Mouse (Mus musculus): ENCODE measurements around the gene Zfp36. TPM values are rescaled to one million over a fixed set of nuclear protein-coding genes. Genes with fewer than 3 reads are reported as not detected.

The Zfp36 gene
- polyA plus RNA-seq, 1 experiment from 2014 or later: 2.6 TPM

DNA sequence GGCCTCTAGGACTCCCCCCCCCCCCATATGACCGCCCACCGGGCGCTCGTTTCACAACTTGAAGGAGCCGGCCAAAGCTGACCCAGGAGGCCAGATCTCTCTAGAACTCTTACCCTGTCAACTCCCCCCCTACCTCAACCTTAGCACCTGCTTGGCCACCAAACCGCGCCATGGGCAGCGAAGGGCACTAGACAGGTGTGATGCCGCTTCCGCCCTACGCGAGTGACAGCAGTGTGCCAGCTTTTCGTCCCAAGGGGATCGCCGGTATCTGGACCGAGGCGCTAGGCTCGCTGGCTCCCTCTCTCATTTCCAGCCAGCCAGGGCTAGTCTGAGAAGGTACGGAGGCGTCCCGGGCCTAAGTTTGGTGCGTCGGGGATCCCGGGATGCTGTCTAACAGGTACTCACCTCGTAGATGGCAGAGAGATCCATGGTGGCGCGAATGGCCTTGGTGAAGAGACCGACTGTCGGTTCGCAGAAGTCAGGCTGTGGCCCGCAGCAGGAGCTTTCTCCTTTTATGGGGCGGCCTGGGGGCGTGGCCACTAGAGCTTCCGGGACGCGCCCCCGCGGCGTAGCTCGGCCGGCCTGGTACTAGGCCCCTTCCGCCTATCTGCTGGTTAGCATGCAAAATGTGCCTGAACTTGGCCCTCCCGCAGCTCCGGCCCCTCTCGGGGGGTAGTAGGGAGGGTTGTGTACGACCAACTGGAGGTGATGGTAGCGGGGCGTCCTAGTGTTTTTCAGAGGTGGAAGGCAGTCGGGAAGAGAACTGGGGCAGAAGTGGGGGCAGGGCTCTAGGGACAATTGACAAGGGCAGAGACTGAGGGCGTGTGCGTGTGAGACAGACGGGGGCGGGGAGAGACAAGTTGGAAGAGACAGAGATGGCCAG, 1.0 kb downstream of the Zfp36 start:
- ATAC-seq (ENCODE audit: low read depth): peak; percentile 49; the same call in 1 of the 2 replicates
- WGBS: 2% methylated on average over 53 of the region's 53 CpGs
- H3K27ac ChIP-seq (ENCODE audit: low read depth, low read length): peak overlapping the region; percentile 66
- peak overlapping the region; percentile 50 for H3K4me3 ChIP-seq (ENCODE audit: low read depth, low read length)
- peak overlapping the region; percentile 63 for H3K9ac ChIP-seq (replicated peaks; ENCODE audit: low read depth, low read length)
- H3K4me2 ChIP-seq (ENCODE audit: low read depth, low read length): peak overlapping the region; percentile 73
- H3K27me3 ChIP-seq (ENCODE audit: control insufficient read depth, insufficient read depth, low read length): no peaks in the 10 kb centered on the region
- H3K9me3 ChIP-seq (ENCODE audit: control insufficient read depth, low read length): no peaks in the 10 kb centered on the region
- H3K36me3 ChIP-seq (ENCODE audit: control insufficient read depth, insufficient read depth, low read length): no peaks in the 10 kb centered on the region
- peaks cover 17% of the 10 kb centered on the region for H3K4me1 ChIP-seq (ENCODE audit: control insufficient read depth, insufficient read depth, low read length)

DNA sequence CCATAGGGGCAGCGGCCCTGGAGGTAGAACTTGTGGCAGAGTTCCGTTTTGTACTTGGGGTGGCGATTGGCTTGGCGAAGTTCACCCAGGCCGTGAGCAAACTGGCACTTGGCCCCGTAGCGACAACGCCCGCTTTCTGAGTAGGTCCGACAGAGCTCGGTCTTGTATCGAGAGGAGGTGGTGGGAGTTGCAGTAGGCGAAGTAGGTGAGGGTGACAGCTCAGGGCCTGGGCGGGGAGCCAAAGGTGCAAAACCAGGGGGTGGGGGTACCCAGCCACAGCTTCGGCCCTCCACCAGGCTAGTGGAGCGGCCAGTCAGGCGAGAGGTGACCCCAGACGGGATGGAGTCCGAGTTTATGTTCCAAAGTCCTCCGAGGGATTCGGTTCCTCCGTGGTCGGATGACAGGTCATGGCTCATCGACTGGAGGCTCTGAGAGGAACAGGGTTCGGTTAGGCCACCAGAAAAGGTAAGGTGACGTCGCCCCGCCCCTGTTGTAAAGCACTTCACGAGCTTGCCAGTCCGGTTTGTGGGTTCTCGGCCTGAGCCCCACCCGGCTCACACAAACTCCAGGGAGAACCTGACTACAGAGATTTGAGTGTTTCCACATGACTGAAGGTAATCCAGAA, 1.9 kb downstream of the Zfp36 start:
- Histone ChIP-seq H3K9ac (replicated peaks; ENCODE audit: low read depth, low read length) (peak overlapping the region; percentile 63), H3K9me3 (ENCODE audit: control insufficient read depth, low read length) (no peaks in the 10 kb centered on the region), H3K27me3 (ENCODE audit: control insufficient read depth, insufficient read depth, low read length) (no peaks in the 10 kb centered on the region), H3K4me1 (ENCODE audit: control insufficient read depth, insufficient read depth, low read length) (peaks cover 17% of the 10 kb centered on the region), H3K4me2 (ENCODE audit: low read depth, low read length) (peak overlapping the region; percentile 73), H3K36me3 (ENCODE audit: control insufficient read depth, insufficient read depth, low read length) (no peaks in the 10 kb centered on the region), H3K27ac (ENCODE audit: low read depth, low read length) (no peak overlapping the region), H3K4me3 (ENCODE audit: low read depth, low read length) (peak overlapping the region; percentile 50)
- WGBS: 46% methylated on average over 32 of the region's 32 CpGs
- ATAC-seq (ENCODE audit: low read depth): no peak

GRCm38 (mm10) chr7:28377190-28378065, 2.6 kb downstream of the Zfp36 start:
- no peak for ATAC-seq (ENCODE audit: low read depth)
- Histone ChIP-seq H3K9ac (replicated peaks; ENCODE audit: low read depth, low read length) (0 out of 2 replicates have a peak overlapping the region, but pooled peaks have one; percentile 37), H3K4me1 (ENCODE audit: control insufficient read depth, insufficient read depth, low read length) (peaks cover 17% of the 10 kb centered on the region), H3K4me2 (ENCODE audit: low read depth, low read length) (peak overlapping the region; percentile 73), H3K27ac (ENCODE audit: low read depth, low read length) (no peak overlapping the region), H3K27me3 (ENCODE audit: control insufficient read depth, insufficient read depth, low read length) (no peaks in the 10 kb centered on the region), H3K9me3 (ENCODE audit: control insufficient read depth, low read length) (no peaks in the 10 kb centered on the region), H3K36me3 (ENCODE audit: control insufficient read depth, insufficient read depth, low read length) (no peaks in the 10 kb centered on the region), H3K4me3 (ENCODE audit: low read depth, low read length) (peak overlapping the region; percentile 50)
- 73% methylated on average over 17 of the region's 18 CpGs for WGBS

- peak overlapping the region; percentile 33 for H3K4me3 ChIP-seq (ENCODE audit: low read depth, low read length)
- peaks cover 13% of the 10 kb centered on the region for H3K4me1 ChIP-seq (ENCODE audit: control insufficient read depth, insufficient read depth, low read length)
- WGBS: 5% methylated on average over 30 of the region's 30 CpGs
- peak overlapping the region; percentile 82 for H3K27ac ChIP-seq (ENCODE audit: low read depth, low read length)
- ATAC-seq (ENCODE audit: low read depth): no peak
- H3K9ac ChIP-seq (replicated peaks; ENCODE audit: low read depth, low read length): peak overlapping the region; percentile 55
- H3K36me3 ChIP-seq (ENCODE audit: control insufficient read depth, insufficient read depth, low read length): no peaks in the 10 kb centered on the region
- H3K4me2 ChIP-seq (ENCODE audit: low read depth, low read length): peak overlapping the region; percentile 73
- no peaks in the 10 kb centered on the region for H3K9me3 ChIP-seq (ENCODE audit: control insufficient read depth, low read length)
- no peaks in the 10 kb centered on the region for H3K27me3 ChIP-seq (ENCODE audit: control insufficient read depth, insufficient read depth, low read length)
These were observed 3.9 kb downstream of the Zfp36 start for GRCm38 (mm10) chr7:28376011-28376771.

DNA sequence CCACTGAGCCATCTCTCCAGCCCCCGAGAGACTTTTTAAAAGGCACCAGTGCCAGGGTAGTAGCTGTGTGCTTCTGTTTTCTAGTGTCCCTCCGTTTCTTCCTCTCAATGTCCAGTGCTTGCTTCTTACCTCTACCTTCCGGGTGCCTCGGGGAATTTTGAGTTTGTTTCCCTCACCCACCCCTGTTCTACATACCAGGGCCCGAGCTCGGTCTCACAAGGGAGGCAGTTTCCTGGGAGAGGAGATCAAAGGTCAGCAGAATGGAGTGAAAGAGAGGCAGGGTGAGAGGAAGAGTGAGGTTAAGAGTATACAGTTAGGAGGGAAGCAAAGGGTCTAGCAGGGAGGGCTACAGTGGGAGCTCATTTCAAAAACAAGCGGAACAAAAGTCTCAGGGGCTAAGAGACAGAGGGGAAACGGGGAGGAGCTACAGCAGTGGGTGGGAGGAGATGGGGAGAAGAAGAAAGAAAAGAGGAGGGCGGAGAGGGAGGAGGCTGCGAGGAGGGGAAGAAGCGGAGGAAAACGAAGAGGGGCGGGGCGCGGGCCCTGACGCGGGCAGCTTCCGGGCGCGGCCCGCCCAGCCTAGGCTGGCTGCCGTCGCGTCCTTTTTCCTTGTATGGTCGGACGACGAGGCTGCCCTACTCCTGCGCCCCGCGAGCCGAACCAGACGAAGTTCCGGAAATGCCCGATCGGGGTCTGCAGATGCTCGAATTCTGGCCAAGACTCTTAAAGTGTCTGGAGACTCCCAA, 4.7 kb downstream of the Zfp36 start:
- peaks cover 14% of the 10 kb centered on the region for H3K4me1 ChIP-seq (ENCODE audit: control insufficient read depth, insufficient read depth, low read length)
- H3K4me2 ChIP-seq (ENCODE audit: low read depth, low read length): peak overlapping the region; percentile 73
- WGBS: 1% methylated on average over 33 of the region's 36 CpGs
- H3K27me3 ChIP-seq (ENCODE audit: control insufficient read depth, insufficient read depth, low read length): no peaks in the 10 kb centered on the region
- H3K9ac ChIP-seq (replicated peaks; ENCODE audit: low read depth, low read length): peak overlapping the region; percentile 55
- H3K36me3 ChIP-seq (ENCODE audit: control insufficient read depth, insufficient read depth, low read length): no peaks in the 10 kb centered on the region
- H3K4me3 ChIP-seq (ENCODE audit: low read depth, low read length): peak overlapping the region; percentile 33
- H3K27ac ChIP-seq (ENCODE audit: low read depth, low read length): peak overlapping the region; percentile 82
- ATAC-seq (ENCODE audit: low read depth): peak; percentile 21; the same call in 1 of the 2 replicates
- H3K9me3 ChIP-seq (ENCODE audit: control insufficient read depth, low read length): no peaks in the 10 kb centered on the region

DNA sequence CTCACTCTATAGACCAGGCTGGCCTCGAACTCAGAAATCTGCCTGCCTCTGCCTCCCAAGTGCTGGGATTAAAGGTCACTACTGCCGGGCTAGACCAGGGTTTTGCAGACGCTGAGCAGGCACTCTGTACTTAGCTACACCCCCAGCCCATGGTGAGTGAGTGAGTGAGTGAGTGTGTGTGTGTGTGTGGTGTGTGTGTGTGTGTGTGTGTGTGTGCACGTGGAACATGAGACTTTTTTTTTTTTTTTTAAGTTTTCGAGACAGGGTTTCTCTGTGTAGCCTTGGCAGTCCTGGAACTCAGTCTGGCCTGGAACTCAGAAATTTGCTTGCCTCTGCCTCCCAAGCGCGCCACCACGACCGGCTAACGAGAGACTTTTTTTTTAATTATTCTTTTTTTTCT, 5.4 kb downstream of the Zfp36 start:
- 85% methylated on average over 10 of the region's 10 CpGs for WGBS
- Histone ChIP-seq H3K4me2 (ENCODE audit: low read depth, low read length) (no peak overlapping the region), H3K4me1 (ENCODE audit: control insufficient read depth, insufficient read depth, low read length) (peaks cover 17% of the 10 kb centered on the region)

DNA sequence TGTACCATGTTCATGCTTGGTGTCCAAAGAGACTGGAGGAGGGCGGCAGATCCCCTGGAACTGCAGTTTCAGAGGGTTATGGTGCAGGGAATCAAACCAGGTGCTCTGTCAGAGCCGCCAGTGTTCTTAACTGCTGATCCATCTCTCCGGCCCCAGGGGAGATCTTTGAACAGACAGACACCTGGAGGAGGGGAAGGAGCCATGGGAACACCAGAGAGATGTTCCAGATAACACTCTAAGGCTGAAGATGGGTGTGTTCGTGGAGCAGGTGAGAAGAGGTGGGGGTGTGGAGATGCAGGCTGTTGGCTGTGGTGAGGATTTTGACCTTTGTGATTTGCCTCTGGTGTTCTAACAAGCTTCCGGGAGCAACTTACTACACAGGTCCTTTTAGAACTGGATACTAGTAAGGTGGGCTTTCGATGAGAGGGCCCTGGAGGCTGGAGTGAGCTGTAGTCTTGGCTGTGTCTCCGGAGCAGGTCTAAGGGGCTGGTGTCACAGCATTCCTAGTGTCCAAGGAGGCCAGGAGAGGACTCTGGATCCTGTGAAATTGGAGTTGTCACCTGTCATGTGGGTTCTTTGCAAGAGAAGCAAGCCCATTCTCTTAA, 6.1 kb downstream of the Zfp36 start:
- H3K4me1 ChIP-seq (ENCODE audit: control insufficient read depth, insufficient read depth, low read length): peaks cover 14% of the 10 kb centered on the region
- H3K36me3 ChIP-seq (ENCODE audit: control insufficient read depth, insufficient read depth, low read length): no peaks in the 10 kb centered on the region
- no peak overlapping the region for H3K4me2 ChIP-seq (ENCODE audit: low read depth, low read length)
- H3K4me3 ChIP-seq (ENCODE audit: low read depth, low read length): no peak overlapping the region
- 88% methylated on average over 7 of the region's 7 CpGs for WGBS
- H3K27ac ChIP-seq (ENCODE audit: low read depth, low read length): no peak overlapping the region
- H3K9ac ChIP-seq (replicated peaks; ENCODE audit: low read depth, low read length): no peak overlapping the region
- no peaks in the 10 kb centered on the region for H3K27me3 ChIP-seq (ENCODE audit: control insufficient read depth, insufficient read depth, low read length)
- H3K9me3 ChIP-seq (ENCODE audit: control insufficient read depth, low read length): no peaks in the 10 kb centered on the region
- ATAC-seq (ENCODE audit: low read depth): no peak

More for the DNA sequence above, 5.4 kb downstream of the Zfp36 start:
- no peak overlapping the region for H3K9ac ChIP-seq (replicated peaks; ENCODE audit: low read depth, low read length)
- H3K9me3 ChIP-seq (ENCODE audit: control insufficient read depth, low read length): no peaks in the 10 kb centered on the region
- H3K27me3 ChIP-seq (ENCODE audit: control insufficient read depth, insufficient read depth, low read length): no peaks in the 10 kb centered on the region
- no peaks in the 10 kb centered on the region for H3K36me3 ChIP-seq (ENCODE audit: control insufficient read depth, insufficient read depth, low read length)
- no peak for ATAC-seq (ENCODE audit: low read depth)
- no peak overlapping the region for H3K4me3 ChIP-seq (ENCODE audit: low read depth, low read length)
- peak overlapping the region; percentile 82; the same call in 1 of the 2 replicates for H3K27ac ChIP-seq (ENCODE audit: low read depth, low read length)
